Mouse (Mus musculus): ENCODE measurements around the gene Atp2b4. TPM values are rescaled to one million over a fixed set of nuclear protein-coding genes. Genes with fewer than 3 reads are reported as not detected.

The Atp2b4 gene
- total and polyA plus RNA-seq, 2 experiments from 2014 or later: 11.4 to 69.1 TPM

GRCm38 (mm10) chr1:133798821-133799415 is 1.9 kb downstream of the Atp2b4 start:
- no peak for DNase-seq
- Histone ChIP-seq H3K4me2 (ENCODE audit: low read depth) (peak overlapping the region; percentile 76), H3K4me1 (ENCODE audit: insufficient read depth) (peaks cover 8% of the 10 kb centered on the region; the same call in 1 of the 2 replicates), H3K36me3 (ENCODE audit: insufficient read depth) (no peaks in the 10 kb centered on the region), H3K9me3 (ENCODE audit: low read length) (no peaks in the 10 kb centered on the region), H3K27ac (ENCODE audit: low read depth, low read length) (no peak overlapping the region), H3K27me3 (ENCODE audit: insufficient read depth, low read length) (no peaks in the 10 kb centered on the region), H3K9ac (no peak overlapping the region), H3K4me3 (ENCODE audit: low read depth, low read length) (no peak overlapping the region)
- no peak for TF ChIP-seq CTCF (IDR thresholded peaks at IDR 0.05; ENCODE audit: low read depth)
- no peak for ATAC-seq
- 88% methylated on average over 1 of the region's 1 CpGs for whole genome bisulfite sequencing

- Histone ChIP-seq H3K27me3 (ENCODE audit: insufficient read depth, low read length) (no peaks in the 10 kb centered on the region), H3K27ac (ENCODE audit: low read depth, low read length) (no peak overlapping the region), H3K4me3 (ENCODE audit: low read depth, low read length) (no peak overlapping the region), H3K9ac (no peak overlapping the region), H3K4me1 (ENCODE audit: insufficient read depth) (peaks cover 8% of the 10 kb centered on the region; the same call in 1 of the 2 replicates), H3K9me3 (ENCODE audit: low read length) (no peaks in the 10 kb centered on the region), H3K4me2 (ENCODE audit: low read depth) (peak overlapping the region; percentile 76), H3K36me3 (ENCODE audit: insufficient read depth) (no peaks in the 10 kb centered on the region)
- WGBS: 47% methylated on average over 9 of the region's 9 CpGs
- TF ChIP-seq CTCF (IDR thresholded peaks at IDR 0.05; ENCODE audit: low read depth): no peak
- no peak for DNase-seq
- no peak for ATAC-seq
Measured at GRCm38 (mm10) chr1:133797979-133798820, 2.6 kb downstream of the Atp2b4 start.

DNA sequence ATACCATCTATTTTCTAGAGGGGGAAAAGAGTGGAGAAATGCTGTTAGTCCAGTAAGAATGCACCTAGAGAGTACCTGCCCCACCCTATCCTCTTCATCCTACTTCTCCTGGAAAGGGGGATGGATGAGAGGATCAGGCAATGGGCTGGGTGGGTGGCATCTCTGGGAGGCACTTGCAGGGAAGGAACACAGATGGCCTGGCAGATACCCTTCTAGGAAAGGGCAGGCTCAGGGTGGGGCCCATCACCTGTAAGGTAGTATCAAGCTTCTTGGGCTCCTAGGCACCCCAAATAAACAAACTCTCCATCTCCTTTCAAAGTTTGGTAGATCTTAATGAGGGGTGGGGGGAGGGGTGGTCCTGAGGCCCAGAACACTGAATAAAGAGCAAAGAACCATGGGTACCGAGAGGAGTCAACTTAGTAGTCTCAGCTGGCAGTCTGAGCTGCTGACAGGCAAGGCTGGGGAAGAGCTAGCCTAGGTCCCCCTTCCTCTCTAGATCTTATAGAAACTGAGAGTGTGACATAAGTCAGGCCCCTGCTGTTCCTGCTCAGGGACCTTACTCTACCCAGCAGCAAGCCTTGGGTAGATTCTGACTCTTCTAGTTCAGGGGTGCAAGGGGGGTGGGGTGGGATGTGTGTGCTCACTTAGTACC is 3.4 kb downstream of the Atp2b4 start:
- H3K36me3 ChIP-seq (ENCODE audit: insufficient read depth): no peaks in the 10 kb centered on the region
- TF ChIP-seq CTCF (IDR thresholded peaks at IDR 0.05; ENCODE audit: low read depth): no peak
- DNase-seq (no peak), ATAC-seq (no peak)
- no peak overlapping the region for H3K27ac ChIP-seq (ENCODE audit: low read depth, low read length)
- H3K4me1 ChIP-seq (ENCODE audit: insufficient read depth): peaks cover 8% of the 10 kb centered on the region; the same call in 1 of the 2 replicates
- 0 out of 2 replicates have a peak overlapping the region, but pooled peaks have one; percentile 76 for H3K4me2 ChIP-seq (ENCODE audit: low read depth)
- H3K4me3 ChIP-seq (ENCODE audit: low read depth, low read length): no peak overlapping the region
- WGBS: 50% methylated on average over 1 of the region's 1 CpGs
- no peaks in the 10 kb centered on the region for H3K9me3 ChIP-seq (ENCODE audit: low read length)
- H3K9ac ChIP-seq: no peak overlapping the region
- H3K27me3 ChIP-seq (ENCODE audit: insufficient read depth, low read length): no peaks in the 10 kb centered on the region

GRCm38 (mm10) chr1:133793646-133794045 is 7.2 kb downstream of the Atp2b4 start:
- DNase-seq: no peak
- no peak for TF ChIP-seq CTCF (IDR thresholded peaks at IDR 0.05; ENCODE audit: low read depth)

DNA sequence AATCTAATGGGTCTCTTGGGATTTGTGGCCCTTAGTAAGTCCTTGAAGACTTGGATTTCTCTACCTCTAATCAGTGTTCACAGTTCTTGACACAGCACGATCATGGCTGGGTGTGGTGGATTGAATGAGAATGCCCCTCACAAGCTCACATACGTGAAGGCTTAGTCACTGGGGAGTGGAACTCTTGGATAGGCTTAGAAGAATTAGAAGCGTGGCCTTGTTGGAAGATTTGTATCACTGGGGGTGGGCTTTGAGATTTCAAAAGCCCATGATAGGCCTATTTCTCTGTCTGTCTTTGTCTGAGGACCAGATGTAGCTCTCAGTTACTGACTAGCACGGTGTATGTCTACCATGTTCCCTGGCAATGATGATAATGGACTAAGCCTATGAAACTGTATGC is 10.8 kb downstream of the Atp2b4 start:
- no peaks in the 10 kb centered on the region for H3K36me3 ChIP-seq (ENCODE audit: insufficient read depth)
- no peak overlapping the region for H3K27ac ChIP-seq (ENCODE audit: low read depth, low read length)
- 92% methylated on average over 4 of the region's 4 CpGs for WGBS

More at GRCm38 (mm10) chr1:133793646-133794045, 7.2 kb downstream of the Atp2b4 start:
- no peak for ATAC-seq
- 72% methylated on average over 1 of the region's 1 CpGs for WGBS
- H3K27me3 ChIP-seq (ENCODE audit: insufficient read depth, low read length): no peaks in the 10 kb centered on the region
- H3K9ac ChIP-seq: no peak overlapping the region
- no peaks in the 10 kb centered on the region for H3K9me3 ChIP-seq (ENCODE audit: low read length)
- no peaks in the 10 kb centered on the region for H3K36me3 ChIP-seq (ENCODE audit: insufficient read depth)
- H3K4me3 ChIP-seq (ENCODE audit: low read depth, low read length): no peak overlapping the region
- no peaks in the 10 kb centered on the region for H3K4me1 ChIP-seq (ENCODE audit: insufficient read depth)
- H3K4me2 ChIP-seq (ENCODE audit: low read depth): no peak overlapping the region
- no peak overlapping the region for H3K27ac ChIP-seq (ENCODE audit: low read depth, low read length)

DNA sequence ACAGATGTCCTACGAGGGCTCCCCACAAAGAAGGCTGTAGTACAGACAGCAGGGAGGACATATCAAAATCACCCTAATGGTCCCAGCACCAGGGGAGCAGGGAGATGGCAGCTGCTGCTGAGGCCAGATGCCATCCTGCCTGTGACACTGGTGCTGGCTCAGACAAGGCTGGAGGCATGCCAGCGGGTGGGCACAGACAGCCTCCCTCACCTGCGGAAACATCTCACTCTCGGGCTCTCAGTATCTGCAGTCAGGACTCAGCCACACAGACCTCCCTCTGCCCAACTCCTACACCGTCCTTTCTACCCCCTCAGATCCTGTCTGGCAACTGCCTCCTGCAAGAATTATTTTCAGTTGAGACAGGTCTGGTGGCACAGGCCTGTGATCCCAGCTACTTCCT is 12.0 kb downstream of the Atp2b4 start:
- H3K36me3 ChIP-seq (ENCODE audit: insufficient read depth): no peaks in the 10 kb centered on the region
- no peak overlapping the region for H3K4me3 ChIP-seq (ENCODE audit: low read depth, low read length)
- no peak for ATAC-seq
- no peak overlapping the region for H3K9ac ChIP-seq
- no peak for DNase-seq
- TF ChIP-seq CTCF (IDR thresholded peaks at IDR 0.05; ENCODE audit: low read depth): no peak
- no peaks in the 10 kb centered on the region for H3K9me3 ChIP-seq (ENCODE audit: low read length)
- no peak overlapping the region for H3K27ac ChIP-seq (ENCODE audit: low read depth, low read length)
- WGBS: 67% methylated on average over 5 of the region's 5 CpGs
- H3K27me3 ChIP-seq (ENCODE audit: insufficient read depth, low read length): no peaks in the 10 kb centered on the region
- H3K4me1 ChIP-seq (ENCODE audit: insufficient read depth): no peaks in the 10 kb centered on the region
- no peak overlapping the region for H3K4me2 ChIP-seq (ENCODE audit: low read depth)

More for the DNA sequence above, 10.8 kb downstream of the Atp2b4 start:
- no peak for DNase-seq
- Histone ChIP-seq H3K27me3 (ENCODE audit: insufficient read depth, low read length) (no peaks in the 10 kb centered on the region), H3K9me3 (ENCODE audit: low read length) (no peaks in the 10 kb centered on the region), H3K4me2 (ENCODE audit: low read depth) (no peak overlapping the region), H3K4me3 (ENCODE audit: low read depth, low read length) (no peak overlapping the region), H3K4me1 (ENCODE audit: insufficient read depth) (no peaks in the 10 kb centered on the region), H3K9ac (no peak overlapping the region)
- TF ChIP-seq CTCF (IDR thresholded peaks at IDR 0.05; ENCODE audit: low read depth): no peak
- no peak for ATAC-seq
